Mouse (Mus musculus): ENCODE measurements around the gene Abhd2.
A peak's percentile ranks its signal among the peaks of the same experiment; 100 is the strongest.

Abhd2 gene

DNA sequence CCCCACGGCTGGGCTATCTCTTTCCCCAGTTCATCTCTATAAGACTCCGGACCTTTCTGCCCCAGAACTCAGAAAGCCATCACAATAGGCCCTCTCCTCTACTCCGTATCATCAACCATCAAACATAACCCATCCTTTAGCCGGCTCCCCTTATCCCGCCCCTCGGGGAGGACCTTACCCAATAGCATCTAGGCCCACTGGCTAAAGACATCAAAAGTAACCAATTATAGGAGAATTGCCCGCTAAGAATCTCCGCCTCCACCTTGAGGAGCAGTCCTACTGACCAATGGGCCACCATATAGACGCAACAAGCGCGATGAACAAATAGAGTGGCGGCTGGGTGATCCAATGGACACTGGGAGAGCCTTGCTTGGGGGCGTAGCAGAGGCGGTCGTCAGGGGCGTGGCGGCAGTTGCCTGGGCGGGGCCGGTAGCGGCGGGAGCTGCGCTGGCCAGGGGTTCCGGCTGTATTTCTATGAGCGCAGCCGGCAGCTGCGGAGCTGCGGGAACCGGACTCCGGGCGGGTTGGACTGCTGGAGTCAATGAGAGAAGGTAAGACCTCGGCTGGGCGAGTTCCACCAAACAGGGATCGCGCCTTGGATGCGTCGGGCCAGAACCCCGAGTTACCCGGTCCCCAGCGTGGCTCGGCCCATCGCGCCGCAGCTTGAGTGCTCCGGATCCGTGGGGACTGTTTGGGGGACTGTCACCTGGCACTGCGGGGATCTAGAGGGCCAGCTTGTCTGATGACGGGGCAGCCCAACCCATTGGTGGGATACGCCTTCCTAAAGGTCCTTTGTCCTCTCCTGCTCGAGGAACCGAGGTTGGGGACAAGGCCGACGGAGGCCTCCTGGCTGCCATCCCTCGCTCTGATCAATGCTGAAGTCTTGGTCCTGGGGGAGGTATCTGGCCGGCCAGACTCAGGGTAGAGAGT lies at the start of gene Abhd2:
TSS of gene Abhd2 (plus strand) at position 411 of the 930 bp plus-strand sequence.
- peak; percentile 100 for DNase-seq (ENCODE audit: low spot score in 2 of 2)

DNA sequence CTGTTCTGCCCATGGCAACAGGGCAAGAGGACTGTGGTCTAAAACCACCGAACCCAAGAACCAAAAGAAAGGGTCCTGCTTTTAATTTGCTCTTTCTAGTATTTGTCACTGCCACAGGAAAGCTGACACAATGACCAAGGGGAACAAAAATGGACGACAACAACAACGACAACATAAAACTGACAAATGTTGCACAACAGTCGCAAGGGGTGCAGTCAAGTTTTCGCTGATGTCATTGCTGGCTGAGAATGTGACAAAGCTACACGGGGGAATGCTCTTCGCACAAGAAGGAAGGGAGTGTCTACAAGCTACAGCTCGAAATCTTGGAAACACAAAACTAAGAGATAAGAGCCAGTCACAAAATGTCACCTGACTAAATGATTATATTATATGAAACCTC lies 47.5 kb upstream of the Abhd2 start:
- DNase-seq (ENCODE audit: low spot score in 2 of 2), result no peak

DNA sequence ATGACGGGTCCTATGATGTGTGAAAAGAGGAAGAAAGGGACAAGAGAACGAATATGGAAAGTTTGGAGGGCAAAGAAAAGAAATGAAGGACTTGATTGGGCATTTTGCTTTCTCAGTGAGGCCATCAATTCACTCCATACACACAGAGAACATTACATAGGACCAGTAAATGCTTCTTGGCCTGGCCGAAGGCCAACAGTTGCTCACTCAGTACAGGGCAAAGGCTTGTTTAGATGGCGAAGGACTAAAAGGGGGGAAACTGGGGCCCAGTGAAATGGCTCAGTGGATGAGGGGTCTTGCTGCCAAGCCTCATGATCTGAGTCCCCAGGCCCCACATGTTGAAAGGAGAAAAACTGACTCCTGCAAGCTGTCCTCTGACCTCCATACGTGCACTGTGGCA lies 46.8 kb upstream of the Abhd2 start:
- no peak for DNase-seq (ENCODE audit: low spot score in 2 of 2)

DNA sequence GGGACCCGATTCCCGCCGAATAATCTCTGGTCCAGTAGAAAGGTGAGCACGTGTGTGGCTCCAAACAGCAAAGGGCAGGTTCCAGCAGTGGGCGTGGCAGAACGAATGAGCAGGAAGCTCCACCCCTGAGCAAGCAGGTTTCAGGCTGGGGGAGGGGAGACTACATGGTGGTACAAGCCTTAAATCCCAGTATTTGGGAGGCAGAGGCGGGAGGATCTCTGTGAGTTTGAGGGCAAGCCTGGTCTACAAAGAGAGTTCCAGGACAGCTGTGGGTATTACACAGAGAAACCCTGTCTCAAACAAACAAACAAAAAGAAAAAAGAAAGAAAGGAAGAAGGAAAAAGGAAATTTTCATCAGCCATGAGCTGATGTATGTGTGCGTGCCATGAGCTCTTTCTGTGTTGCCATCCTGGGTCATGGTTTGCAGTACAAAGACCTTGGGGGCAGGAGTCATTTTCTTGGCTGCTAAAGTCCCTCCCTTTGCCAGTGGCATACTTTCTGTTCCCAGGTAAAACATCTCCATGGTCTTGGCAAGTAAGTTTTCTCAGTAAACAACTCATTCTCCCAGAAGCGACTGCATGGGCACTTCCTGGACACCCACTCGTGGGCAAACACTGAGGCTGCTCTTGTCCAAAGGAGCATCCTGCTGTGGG lies 46.0 kb upstream of the Abhd2 start:
- DNase-seq (ENCODE audit: low spot score in 2 of 2), result no peak

DNA sequence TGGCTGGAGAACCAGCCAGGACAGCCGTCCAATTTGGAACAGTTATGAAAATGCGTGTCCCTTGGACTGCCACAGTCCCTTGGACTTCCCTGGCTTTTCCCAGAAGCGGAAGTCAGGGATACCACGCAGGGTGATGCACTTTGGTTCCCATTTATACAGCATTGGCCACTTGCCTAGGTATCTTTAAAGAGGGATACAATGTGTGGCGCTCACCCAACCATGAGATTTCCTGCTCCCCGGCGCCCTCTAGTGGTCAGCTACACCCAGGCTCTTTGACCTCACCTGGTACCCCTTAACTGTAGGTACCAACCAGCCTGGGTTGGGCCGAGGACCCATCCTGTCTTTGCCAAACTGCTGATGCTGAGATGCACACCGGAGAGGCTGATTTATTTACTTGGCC lies 44.5 kb upstream of the Abhd2 start:
- peak; percentile 65 to 77 for DNase-seq (ENCODE audit: low spot score in 2 of 2)

DNA sequence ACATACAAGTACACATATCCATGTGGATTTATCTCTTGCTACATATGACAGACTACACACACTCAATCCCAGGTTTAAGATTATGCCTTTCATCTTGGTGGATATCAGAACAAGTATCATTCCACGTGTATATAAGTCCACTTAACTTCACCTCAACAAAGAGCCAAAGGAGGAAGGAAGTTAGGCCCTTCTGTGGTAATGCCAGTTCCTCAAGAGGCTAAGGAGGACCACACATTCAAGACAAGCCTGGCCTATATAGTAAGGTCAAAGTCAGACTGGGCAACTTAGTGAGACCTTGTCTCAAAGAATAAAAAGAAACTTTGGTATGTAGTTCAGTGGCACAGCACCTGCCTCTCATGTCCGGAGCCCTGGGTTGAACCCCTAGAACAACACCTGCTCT lies 41.4 kb upstream of the Abhd2 start:
- DNase-seq (ENCODE audit: low spot score in 2 of 2), result no peak

DNA sequence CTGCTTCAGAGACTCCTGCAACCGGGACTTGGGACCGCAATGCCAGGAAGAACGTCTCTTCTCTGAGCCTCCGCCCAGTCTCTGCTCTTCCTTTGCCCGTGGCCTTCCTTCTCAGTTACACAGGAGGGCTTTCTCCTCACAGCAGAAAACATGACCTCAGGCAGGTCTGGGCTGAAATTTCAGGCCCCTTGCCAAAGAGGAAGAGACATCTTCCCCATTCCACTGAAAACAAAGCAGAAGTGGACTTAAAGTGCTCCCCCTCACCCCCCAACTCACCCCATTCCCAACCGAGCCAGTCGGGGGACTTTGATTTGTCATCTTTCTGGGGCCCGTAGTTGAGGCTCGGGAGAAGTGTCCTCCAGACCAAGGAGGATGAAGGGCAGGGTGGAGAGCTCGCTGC lies 41.0 kb upstream of the Abhd2 start:
- no peak for DNase-seq (ENCODE audit: low spot score in 2 of 2)

DNA sequence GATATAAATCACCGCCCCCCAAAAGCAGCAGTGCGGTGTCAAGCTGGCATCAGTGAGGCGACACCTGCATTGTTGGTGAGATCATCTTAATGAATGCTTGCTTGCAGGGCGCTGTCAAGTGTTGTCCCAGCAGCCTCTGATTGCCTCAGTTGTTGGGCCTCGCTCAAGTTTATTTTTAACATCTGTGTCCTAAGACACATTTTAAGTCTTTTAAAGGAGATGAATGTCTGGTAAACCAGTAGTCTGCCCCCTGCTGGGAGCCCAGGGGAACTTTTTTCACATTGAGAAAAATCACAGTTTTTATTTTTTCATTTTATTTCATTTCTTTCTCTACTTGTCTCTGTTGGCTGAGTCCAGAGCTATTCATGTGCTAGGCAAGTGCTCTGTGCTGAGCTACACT lies 34.3 kb upstream of the Abhd2 start:
- no peak for DNase-seq (ENCODE audit: low spot score in 2 of 2)

DNA sequence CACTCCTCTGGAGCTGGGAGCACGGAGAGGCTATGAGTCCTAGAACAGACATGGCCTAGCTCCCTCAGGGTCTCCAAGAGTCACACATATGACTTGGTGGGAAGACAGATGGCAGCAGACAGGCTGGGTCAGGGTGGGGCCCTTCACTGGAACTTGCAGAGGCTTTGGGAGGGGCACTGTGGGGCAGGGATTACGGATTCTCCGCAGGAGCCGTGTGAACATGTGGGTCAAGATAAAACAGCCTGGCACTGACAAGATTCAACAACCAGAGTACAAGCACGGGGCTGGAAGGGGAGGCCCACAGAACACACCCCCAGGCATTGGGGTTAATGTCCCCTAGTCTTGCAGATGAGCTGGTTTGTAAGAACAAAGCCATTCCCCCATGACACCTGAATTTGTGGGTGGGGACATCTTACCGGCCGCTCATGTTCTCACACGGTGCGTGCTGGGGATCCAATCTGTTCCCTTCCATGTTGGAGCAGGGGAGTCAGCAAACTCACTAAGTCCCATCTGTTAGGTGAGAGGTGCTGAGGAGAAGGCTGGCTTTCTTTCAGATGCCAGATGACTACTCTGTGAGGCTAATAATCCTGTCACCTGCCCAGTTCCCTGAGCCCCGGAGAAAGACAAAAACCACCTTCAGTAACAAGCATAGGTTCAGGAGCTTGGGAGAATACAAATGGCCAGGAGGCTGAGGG lies 30.9 kb upstream of the Abhd2 start:
- no peak for DNase-seq (ENCODE audit: low spot score in 2 of 2)

DNA sequence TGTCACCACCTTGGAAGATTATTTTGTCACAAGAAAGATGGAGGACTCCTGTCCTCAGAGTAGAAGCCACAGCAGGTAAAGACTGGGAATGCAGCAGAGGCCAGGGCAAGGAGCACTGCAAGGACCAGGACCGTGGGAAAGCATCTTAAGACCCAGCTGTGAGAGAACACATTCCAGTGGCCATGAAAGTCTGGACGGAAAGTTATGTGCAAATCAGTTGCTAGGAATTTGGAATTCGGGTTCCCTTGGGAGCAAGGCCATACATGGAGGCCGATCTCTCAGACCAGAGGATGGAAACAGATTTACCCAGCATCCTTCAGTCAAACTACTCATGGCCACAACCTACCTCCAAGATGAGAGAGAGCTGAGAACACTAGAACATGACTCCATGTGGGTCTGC lies 29.8 kb upstream of the Abhd2 start:
- DNase-seq (ENCODE audit: low spot score in 2 of 2), result no peak

DNA sequence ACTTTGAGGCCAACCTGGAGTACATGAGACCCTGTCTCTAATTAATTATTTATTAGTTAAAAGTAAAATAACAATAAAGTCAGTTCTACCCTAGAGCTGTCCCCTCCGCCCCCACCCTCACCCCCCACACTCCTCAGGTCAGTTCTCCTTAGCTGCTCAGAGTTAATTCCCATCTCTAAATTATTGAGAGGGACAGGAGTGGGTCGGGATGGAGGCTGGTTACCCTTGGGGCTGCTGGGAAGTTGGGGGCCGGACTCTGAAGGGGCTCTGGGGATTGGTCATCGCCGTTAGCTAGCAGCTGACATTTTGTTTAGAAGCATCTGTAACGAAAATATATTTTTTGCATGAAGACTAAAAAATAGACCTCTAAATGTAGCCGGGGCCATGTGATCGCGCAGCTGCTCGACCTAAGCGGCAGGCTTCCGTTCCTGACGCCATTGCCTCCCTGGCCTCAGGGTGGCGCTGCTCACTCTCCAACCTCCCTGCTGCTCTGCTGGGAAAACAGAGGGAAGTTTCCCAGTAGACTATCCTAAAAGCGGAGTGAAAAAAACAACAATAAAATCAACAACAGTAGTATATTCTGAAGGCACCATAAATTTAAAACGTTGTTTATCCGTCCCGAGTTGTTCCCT lies 26.8 kb upstream of the Abhd2 start:
- peak in 1 of 2 experiments; percentile 24 for DNase-seq (ENCODE audit: low spot score in 2 of 2)

DNA sequence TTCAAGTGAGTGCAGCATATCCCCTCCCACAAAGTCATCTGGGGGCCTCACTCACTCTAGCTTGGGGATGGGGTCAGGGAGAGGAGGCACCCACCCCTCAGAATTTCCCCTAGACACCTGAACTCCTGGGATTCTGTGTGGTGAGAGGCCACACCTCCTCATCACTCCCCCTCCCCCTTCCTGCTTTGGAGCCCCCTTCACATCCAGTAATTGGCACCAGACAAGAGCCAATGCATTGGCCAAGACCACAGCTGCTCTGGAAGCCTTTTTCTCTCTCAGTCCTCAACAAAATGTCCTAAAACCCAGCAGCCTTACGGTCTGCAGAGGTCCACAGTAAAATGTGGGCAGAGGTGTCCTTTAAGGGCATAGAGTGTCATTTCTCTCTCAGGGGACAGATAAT lies 25.6 kb upstream of the Abhd2 start:
- no peak for DNase-seq (ENCODE audit: low spot score in 2 of 2)

DNA sequence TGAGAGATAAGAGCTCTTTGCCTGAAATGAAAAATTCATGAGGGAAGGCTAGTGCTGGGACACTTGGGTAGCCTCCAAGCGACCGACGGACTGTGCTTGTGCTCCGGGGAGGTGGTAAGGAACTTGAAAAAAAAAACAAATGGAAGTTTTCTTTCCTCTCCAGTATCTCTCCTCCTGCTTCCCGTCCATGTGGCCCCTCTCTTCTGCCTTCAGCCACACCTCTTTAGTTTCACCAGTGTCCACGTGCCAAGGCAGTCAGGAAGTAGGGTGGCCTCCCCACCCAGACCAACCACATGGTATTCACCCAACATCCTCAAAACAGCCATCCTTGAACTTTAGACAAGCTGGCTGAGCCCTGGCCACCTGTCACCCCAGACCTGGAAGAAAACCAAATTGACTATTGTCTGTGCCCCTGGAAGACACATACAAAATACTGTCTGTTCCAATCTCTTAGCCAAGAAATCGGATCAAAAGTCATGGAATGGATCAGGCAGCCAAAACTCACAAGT lies 25.1 kb upstream of the Abhd2 start:
- no peak for DNase-seq (ENCODE audit: low spot score in 2 of 2)

DNA sequence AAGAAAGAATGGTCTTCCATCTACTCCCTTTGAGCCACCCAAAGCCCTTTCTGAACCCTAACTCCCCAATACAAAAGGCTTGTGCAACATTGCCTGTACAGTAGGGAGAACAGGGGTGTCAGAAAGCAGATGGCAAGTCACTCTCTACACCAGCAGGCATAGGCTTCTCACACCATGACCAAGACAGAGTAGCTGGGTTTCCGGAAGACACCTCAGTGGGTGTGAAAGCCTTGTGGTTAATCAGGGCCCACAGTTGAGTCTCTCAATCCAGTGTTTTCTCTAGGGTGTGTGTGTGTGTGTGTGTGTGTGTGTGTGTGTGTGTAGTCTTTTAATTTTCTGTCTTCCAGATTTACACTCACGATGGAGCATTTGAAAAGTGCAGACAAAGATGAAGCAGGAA lies 23.4 kb upstream of the Abhd2 start:
- DNase-seq (ENCODE audit: low spot score in 2 of 2), result no peak

DNA sequence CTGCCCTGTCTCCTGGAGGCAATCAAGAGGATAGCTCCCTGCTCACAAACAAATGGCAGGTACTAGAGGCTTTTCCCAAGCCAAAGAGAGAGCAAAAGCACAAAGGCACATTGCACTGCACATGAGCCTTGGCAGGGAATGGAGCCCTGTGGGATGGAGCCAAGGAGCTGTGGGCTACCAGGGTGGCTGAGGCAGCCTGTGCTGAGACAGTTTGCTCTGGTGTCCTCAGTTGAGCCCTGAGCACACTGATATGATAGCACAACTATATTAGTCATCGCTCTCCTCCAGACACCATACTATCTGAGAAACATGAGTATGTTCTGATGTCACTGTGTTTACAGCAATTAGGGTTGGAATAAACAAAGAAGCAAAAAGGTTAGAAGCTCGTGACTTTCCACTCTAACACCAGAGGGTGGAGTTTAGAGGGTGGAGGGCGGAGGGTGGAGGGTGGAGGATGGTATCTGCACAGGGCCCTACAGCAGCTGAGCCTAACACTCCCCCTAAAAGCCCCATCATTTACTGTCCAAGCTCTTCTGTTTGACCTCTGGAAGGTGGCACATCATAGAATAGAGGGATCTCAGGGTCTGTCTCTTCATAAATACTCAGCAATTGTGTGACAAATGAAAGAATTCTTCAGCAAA lies 18.6 kb upstream of the Abhd2 start:
- no peak for DNase-seq (ENCODE audit: low spot score in 2 of 2)

DNA sequence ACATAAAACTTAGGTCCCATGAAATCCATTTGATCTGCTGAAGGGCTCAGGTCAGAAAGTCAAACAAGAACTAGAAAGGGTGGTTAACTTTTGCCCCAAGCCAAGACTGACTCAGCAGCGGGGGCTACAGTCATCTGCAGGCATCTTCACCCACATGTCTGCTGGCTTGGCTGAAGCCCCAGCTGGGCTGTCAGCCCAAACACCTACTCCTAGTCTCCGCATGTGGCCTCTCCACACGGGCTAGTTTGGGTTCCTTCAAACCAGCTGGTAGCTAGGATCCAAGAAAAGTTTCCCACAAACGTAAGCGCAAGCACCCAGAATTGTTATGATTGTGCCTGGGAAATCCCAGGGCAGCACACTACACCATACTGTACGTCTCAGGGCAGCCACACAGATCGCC lies 17.6 kb upstream of the Abhd2 start:
- no peak for DNase-seq (ENCODE audit: low spot score in 2 of 2)

DNA sequence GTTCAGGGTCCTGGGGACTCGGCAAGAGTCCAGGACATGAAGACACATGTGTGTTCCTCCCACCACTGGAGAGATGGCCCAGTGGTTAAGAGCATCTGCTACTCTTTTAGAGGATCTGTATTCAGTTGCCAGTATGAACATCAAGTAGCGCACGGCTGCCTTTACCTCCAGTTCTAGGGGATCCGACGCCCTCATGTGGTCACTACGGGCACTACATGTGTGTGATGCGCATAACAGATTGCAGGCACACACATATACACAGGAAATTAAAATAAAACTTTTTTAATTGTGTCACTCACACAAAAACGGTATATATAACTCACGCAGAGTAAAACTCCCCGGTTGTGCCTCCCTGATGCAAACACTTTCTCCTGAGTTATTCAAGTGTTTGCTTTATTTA lies 17.2 kb upstream of the Abhd2 start:
- no peak for DNase-seq (ENCODE audit: low spot score in 2 of 2)

DNA sequence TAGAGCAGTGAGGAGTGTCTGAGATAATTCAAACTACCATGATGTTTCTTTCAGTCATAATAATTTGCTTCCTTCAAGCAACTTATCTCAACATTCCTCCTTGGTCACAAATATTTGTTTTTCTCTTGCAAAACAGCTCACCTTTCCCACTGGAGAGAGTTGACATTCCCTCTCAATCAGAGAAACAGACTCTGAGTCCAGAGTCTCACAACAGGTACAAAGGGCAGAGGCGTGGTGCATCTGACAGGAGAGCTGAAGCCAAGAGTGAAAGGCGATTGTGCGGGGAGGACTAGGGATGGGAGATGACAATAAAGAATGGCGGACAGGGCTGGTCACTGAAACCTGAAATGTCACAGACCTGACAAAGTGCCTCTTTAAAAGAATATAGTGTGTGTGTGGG lies 16.3 kb upstream of the Abhd2 start:
- no peak for DNase-seq (ENCODE audit: low spot score in 2 of 2)

DNA sequence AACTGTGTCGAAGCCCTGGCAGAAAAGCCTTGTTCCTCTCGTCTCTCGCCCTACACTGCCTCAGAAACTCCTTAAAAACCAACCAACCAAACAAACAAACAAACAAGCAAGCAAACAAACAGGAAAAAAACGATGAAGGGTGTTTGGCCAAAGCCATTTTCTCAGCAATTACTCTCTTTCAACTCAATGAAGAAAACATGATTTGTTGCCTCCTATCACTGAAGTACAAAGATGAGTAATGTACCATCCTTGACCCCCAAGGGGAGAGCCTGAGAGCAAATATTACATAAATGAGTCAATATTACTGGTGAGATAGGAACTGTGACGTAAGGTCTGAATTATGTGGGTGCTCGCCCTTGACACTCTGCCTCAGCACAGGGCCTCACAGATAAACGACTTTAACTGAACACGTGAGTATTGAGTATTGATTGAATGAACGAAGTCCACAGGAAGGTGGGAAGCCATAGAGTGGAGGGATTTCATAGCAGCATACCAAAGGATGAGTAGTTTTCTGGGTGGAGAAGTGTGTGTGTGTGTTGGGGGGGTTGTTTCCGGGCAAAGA lies 13.9 kb upstream of the Abhd2 start:
- no peak for DNase-seq (ENCODE audit: low spot score in 2 of 2)

DNA sequence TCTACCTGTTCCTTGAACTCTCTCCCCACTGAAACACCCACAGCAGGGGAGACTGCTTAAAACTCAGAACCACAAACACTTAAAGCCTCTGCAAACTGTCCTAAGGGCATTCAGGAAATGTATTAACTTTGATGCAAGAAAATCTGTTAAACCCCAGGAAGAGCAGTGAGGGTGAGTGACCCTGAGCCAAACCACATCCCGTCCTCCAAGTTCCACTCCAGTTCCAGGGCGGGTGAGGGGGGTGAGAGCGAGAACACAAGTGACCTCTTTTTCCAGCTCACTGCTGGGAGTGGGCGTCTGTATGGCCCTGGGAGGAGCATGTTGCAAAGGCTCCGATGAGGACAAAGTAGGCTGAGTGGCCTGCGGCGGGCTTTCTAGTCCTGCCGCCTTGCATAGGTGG lies 10.5 kb upstream of the Abhd2 start:
- no peak for DNase-seq (ENCODE audit: low spot score in 2 of 2)

DNA sequence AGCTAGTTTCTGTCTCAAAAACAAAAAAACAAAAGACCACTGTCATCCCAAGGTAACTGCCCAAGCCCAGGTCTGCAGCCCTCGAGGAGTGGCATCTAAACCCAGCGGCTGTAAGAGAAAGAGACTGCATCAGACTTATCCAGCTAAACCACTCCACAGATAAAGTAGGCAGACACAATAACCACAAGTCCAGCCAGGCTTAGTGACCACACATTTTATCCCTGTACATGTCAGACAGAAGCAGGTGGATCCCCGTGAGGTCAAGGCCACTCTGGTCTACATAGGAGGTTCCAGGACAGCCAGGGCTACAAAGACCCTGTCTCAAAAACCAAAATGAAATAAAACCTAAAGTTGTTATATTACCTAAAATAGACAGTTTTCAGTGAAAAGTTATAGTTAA lies 9.2 kb upstream of the Abhd2 start:
- no peak for DNase-seq (ENCODE audit: low spot score in 2 of 2)
